Mouse (Mus musculus) T-cell, adult 66 days (primary cell): Measurements from ENCODE around the gene Vmn1r69. TPM values are rescaled to one million over a fixed set of nuclear protein-coding genes. Genes with fewer than 3 reads are reported as not detected.

Experiments
- total RNA-seq, 2 experiments: library from RNA; stranded (reverse); gene quantifications; 3 replicates in 1 of 2; 4 replicates in 1 of 2; pipeline ENCODE4 v1.2.4; 2023

The Vmn1r69 gene
- total RNA-seq, result not detected

DNA sequence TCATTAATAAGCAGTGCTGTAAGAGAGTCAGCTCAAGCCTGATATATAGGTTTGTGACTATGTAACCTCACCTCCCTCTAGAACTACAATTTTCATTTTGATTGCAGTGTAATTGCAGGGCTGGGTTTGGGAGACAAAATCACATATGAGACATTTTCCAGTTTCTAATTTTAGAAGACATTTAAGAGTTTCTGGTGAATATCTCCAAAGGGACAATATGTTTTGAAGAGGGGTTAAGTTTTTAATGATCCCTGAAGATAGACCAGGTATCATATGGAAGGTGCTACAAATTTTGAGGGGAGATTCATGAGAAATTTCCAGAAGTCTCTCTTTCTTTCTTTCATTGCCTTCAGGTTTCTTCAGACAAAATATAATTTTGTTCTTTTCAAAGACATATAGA lies at the start of gene Vmn1r69:
TSS of gene Vmn1r69 (minus strand) at position 101 of the 400 bp plus-strand sequence.

DNA sequence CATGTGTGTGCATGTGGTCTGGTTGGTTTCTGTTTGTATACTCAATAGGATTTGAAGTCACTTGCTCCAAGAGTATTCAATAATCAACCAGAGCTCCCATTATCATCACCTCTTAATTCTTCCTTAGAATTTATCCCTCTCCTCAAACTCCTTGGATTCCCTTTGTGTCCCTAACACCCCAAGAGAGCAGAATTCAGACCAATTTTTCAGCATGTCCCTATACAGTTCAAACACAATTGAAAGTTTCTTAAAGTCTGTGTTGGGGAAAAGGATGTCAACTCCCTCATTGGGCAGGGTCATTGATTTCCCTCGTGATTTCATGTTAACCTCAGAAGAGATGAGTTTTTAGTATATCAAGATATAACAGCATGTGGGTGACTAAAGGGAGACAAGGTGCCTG lies 17.8 kb upstream of the Vmn1r69 start, which contains the start of gene Vmn1r70:
TSS of gene Vmn1r70 (plus strand) at position 301 of the 400 bp plus-strand sequence.

DNA sequence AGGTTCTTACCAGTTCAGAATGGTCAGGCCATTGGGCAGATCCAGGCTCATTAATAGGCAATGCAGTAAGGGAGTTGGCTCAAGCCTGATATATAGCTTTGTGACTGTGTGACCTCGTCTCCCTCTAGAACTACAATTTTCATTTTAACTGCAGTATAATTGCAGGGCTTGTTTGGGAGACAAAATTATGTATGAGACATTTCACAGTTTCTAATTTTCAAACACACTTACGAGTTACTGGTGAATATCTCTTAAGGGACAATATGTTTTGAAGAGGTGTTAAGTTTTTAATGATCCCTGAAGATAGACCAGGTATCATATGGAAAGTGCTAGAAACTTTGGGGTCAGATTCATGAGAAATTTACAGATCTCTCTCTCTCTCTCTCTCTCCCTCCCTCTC lies 55.1 kb downstream of the Vmn1r69 start, which contains the start of gene Vmn1r68:
TSS of gene Vmn1r68 (minus strand) at position 101 of the 400 bp plus-strand sequence.

Other genes starting within 250 kb of the Vmn1r69 start
- not detected for gene Vmn1r67, start 170.3 kb downstream of the Vmn1r69 start, total RNA-seq
- gene Zik1, start 118.3 kb downstream of the Vmn1r69 start, total RNA-seq, result 1 to 10 TPM in 1 of 2 experiments, under 1 TPM in 1; 0.92 to 1.2 TPM
- gene Vmn1r68, start 55.2 kb downstream of the Vmn1r69 start, total RNA-seq, result not detected
- not detected for gene Vmn1r70, start 17.9 kb upstream of the Vmn1r69 start, total RNA-seq
- gene Nlrp4b, start 74.1 kb upstream of the Vmn1r69 start, total RNA-seq, result not detected
- not detected for gene Vmn1r71, start 140.7 kb upstream of the Vmn1r69 start, total RNA-seq